Mouse (Mus musculus) frontal cortex, postnatal 25 days (tissue): ENCODE results near the gene Mxra7.
"Not testable (repeated sequence)": the region's sequence is repeated elsewhere in the genome, so short reads cannot be mapped to it uniquely, and the experiment has no call there.

ENCODE experiments used
- DNase-seq, 2 experiments: peaks; one replicate each; pipeline ENCODE4 v3.0.0; 2022; ENCODE audit warnings: low spot score in 2 of 2

Gene Mxra7

GRCm38 (mm10) chr11:116847187-116848085 is 19.6 kb upstream of the Mxra7 start:
- no peak for DNase-seq

DNA sequence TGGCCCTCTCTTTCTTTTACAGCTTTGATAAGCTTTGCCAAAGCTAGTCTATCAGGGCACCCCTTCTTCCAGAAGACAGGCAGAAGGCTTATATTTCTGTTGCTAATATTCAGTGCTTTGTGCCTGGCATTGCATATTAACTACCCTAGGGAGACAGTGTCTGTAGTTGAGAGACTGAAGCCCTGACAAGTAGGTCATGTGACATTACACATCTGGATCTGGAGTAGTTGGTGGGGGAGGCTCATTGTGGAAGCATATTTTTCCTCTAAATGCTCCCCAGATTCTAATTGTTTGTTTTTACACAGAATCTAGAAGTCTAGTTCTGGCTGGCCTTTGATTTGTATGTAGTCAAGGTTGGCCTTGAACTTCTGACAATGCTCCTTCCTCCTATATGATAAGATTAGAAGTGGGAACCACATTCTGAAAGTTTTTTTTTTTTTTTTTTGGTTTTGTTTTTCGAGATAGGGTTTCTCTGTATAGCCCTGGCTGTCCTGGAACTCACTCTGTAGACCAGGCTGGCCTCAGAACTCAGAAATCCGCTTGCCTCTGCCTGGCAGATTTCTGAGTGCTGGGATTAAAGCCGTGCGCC is 18.8 kb upstream of the Mxra7 start:
- no peak for DNase-seq

GRCm38 (mm10) chr11:116843261-116844233 is 15.7 kb upstream of the Mxra7 start, which contains the start of the genes Mettl23 and Jmjd6:
TSS of gene Mettl23 (plus strand) at chr11:116843278.
TSS of gene Jmjd6 (minus strand) at chr11:116843449.
- peak; percentile 89 to 95 for DNase-seq

- DNase-seq, result peak; percentile 44 to 49
These were observed 14.8 kb upstream of the Mxra7 start for GRCm38 (mm10) chr11:116842531-116843260.

DNA sequence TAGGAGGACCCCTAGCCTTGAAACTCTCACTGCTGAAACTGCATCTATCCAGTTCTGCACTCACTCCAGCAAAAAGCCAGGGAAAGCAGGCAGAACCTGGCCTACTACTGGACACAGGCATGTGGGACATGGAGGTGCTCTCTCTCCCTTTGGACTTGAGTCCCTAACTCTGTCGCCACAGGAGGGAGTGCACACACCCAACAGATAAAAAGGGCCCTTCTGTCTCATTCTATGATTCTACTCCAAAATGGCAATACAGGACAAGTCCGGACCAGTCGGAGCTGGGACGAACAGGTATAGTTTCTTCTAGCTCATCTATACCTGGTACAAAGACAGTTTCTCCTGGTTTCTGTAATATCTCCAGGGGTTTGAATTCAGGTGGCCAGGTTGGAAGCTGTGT is 12.9 kb upstream of the Mxra7 start:
- no peak for DNase-seq

- DNase-seq, result no peak
These were observed 11.8 kb upstream of the Mxra7 start for GRCm38 (mm10) chr11:116839601-116840000.

DNA sequence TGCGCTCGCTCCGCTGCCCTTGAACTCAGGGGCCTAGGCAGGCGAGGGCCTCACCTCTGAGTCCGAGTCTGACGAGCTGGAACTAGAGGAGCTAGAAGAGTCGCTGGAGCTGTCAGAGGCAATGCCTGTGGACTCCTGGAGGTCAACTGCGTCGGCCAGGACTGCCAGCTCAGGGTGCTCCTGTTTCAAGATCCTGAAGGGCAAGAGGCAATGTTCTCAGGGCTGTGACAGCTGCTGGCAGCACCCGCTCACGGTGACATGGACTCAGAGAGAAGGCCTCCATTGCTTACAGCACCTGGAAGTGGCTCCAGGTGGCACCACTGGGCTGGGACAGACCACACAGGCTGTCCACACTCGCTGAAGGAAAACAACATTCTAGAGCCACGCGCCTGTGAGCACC is 11.1 kb upstream of the Mxra7 start:
- no peak for DNase-seq

DNA sequence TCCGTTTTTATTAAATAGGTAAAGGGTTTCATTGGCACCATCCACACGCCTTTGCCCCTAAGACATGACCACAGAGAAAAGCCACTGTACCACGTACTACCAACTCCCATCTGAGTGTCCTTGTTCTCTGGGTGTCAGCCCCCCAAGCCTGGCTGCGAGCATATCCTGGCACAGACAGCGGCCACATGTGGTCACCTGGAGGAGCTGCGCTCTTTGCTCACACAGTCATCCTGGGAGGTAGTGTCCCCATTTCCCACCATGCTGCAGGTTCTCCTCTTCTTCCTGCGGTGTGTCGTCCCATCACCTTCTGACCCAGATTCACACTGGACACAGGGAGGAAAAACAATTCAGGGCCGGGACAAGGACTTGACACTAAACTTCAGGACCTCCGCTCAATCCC is 9.6 kb upstream of the Mxra7 start:
- DNase-seq, result no peak

DNA sequence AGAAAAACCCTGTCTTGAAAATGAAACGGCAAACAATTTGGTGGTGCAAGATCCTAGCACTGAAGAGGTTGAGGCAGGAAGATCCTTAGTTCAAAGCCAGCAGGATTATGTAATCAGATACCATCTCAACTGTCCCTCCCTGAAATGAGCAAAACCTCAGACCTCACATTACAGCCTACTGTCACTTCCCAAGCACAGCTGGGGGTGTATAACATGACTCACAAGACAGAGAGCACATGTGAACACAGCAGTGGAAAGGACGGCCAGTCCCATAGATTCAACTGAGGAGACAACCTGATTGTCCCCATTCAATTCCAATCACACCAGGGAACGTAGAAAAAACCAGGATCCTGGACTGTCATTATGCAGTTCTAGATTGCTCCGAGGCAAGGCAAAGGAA is 8.4 kb upstream of the Mxra7 start:
- no peak for DNase-seq

GRCm38 (mm10) chr11:116834954-116835353 is 7.1 kb upstream of the Mxra7 start:
- no peak for DNase-seq

GRCm38 (mm10) chr11:116832172-116832685 is 4.4 kb upstream of the Mxra7 start:
- no peak for DNase-seq

- DNase-seq, result no peak
These were observed 1.0 kb downstream of the Mxra7 start for GRCm38 (mm10) chr11:116826550-116827504.

DNA sequence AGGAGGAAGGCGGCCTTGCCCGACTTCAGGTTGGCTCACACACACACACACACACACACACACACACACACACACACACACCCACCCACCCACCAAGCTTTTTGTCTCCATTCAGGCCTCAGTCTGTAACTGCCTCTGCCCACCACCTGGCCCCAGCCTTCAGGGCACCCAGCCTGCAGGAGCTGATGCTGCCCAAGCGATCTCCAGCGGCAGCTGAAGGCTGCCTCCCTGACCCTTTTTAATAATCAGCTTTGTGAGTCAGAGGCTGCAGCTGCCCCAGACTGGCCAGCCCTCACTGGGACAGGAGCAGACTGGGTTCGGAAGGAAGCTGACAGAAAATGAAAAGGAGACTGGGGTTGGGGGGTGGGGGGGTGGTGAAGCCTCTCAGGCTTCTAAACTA is 2.6 kb downstream of the Mxra7 start:
- DNase-seq, result no peak

DNA sequence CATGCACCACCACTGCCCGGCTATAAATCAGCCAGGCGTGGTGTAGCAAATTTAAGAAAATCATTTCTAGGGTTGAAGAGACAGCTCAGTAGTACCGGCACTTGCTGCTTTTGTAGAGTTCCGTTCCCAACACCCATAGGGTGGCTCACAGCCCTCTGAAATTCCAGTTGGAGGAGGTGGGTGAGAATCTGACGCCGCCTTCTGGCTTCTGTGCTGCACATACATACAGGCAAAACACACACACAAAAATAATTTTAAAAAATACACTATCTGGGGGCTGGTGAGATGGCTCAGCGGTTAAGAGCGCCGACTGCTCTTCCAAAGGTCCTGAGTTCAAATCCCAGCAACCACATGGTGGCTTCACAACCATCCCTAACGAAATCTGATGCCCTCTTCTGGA is 4.0 kb downstream of the Mxra7 start:
- not testable (repeated sequence) for DNase-seq

DNA sequence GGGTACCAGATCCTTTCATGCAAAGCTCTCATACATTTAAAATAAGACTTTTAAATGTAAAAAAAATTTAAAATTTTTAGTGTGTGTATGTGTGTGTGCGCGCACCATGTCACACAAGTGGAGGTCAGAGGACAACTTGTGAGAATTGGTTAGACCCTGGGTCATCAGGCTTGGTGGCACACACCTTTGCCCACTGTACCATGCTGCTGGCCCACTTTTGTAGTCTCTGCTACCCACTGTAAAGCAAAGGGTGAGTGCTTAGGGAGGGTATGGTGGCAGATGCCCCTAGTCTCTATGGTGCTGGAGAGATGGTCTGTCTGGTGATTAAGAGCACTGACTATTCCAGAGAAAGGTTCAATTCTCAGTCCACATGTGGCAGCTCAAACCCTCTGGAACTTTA is 4.6 kb downstream of the Mxra7 start:
- DNase-seq, result no peak

- no peak for DNase-seq
These were observed 5.2 kb downstream of the Mxra7 start for GRCm38 (mm10) chr11:116822626-116823025.

DNA sequence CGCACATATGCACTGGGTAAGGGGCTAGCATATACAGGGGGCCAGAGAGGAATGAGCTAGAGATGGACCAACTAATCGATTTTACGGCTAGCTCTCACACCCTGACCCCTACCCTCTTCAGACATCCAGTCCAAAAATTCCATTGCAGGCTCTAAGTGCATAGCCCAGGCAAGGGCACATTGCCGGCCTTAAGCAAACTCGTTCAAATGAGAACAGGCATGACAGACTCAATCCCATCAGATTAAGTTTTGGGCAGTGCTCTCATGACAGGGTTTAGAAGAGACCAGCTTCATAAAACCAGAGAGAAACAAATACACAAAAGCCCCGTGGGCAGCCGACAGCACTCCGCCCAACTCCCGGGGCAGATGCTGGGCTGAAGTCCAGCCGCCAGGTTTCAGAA is 5.6 kb downstream of the Mxra7 start:
- no peak for DNase-seq

DNA sequence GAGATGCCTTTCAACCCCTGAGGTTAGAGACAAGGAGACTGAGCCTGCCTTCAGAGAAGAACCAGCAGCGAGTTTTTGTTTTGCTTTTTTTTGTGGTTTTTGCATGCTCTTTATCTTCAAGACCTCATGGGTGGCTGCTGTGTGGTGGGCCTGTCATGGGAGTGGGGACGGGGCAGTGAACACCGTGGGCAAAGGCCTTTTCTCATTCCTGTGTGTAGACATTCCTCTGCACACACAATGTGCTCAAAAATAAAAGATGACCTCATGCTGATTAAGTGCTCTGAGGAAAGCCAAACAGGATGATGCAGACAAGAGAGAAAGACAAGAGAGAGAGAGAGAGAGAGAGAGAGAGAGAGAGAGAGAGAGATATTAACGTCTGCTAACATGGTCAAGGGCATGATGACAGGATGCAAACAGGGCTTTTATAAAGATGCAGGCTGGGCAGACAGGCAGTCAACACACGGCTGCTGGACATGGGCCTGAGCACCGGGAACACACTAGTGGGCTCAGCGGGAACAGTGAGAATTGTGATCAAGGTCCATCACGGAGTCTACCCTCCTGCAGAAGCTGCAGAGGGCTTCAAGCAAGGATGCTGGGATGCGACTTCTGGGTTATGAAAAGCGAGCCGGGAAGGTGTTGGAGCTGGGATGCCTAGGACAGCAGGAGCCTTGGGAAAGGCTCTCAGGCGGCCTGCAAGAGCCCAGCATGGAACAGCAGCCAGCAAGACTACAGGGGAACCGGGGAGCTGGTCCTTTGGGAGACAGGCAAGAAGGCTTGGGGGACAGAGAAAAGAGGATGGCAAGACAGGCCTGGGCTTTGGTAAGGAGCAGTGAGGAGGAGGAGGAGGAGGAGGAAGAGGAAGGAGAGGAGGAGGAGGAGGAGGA is 6.5 kb downstream of the Mxra7 start:
- DNase-seq, result no peak
